Mouse (Mus musculus) A20 (cell line): ENCODE measurements at regions not wholly inside any gene's neighbourhood (a gene's known extent, or its start where the extent isn't known, plus 50 kb on each side); places are given as distances from the start of the nearest gene placed in this dataset.

Source experiments
- DNase-seq: peaks from one replicate; pipeline ENCODE4 v3.0.0-alpha.2; 2011; ENCODE audit warnings: low read depth, low spot score

GRCm38 (mm10) chr4:107736866-107737265 lies 52.8 kb upstream of the Dmrtb1 start:
- DNase-seq: no peak

GRCm38 (mm10) chr4:107737907-107738306 lies 53.9 kb upstream of the Dmrtb1 start:
- peak; percentile 75 for DNase-seq

GRCm38 (mm10) chr4:107738776-107739175 lies 54.7 kb upstream of the Dmrtb1 start:
- no peak for DNase-seq

GRCm38 (mm10) chr4:107739789-107740405 lies 55.9 kb upstream of the Dmrtb1 start:
- DNase-seq: no peak

- DNase-seq: no peak
These were observed 58.4 kb upstream of the Lrp8 start for GRCm38 (mm10) chr4:107743646-107744045.

- no peak for DNase-seq
These were observed 55.7 kb upstream of the Lrp8 start for GRCm38 (mm10) chr4:107746366-107746765.

GRCm38 (mm10) chr4:107746923-107747431 lies 55.1 kb upstream of the Lrp8 start:
- no peak for DNase-seq

- no peak for DNase-seq
These were observed 54.6 kb upstream of the Lrp8 start for GRCm38 (mm10) chr4:107747454-107747853.

- DNase-seq: no peak
These were observed 54.0 kb upstream of the Lrp8 start for GRCm38 (mm10) chr4:107747907-107748628.

GRCm38 (mm10) chr4:107749045-107749444 lies 53.0 kb upstream of the Lrp8 start:
- DNase-seq: no peak

GRCm38 (mm10) chr4:107750017-107750416 lies 52.0 kb upstream of the Lrp8 start:
- peak; percentile 16 for DNase-seq
